Mouse (Mus musculus) heart, postnatal 0 days (tissue): Measurements from ENCODE around the gene Gpr152. TPM values are rescaled to one million over a fixed set of nuclear protein-coding genes. Genes with fewer than 3 reads are reported as not detected.

Experiments
- ATAC-seq: fragments of 200-750 bp; cut with Nextera tagmentation; 2 replicates; pipeline ENCODE4 v1.8.0; 2017; ENCODE audit warnings: low read depth, moderate number of reproducible peaks, moderate library complexity; ENCODE audit not compliant: insufficient read depth
- DNase-seq: peaks from one replicate; pipeline ENCODE4 v3.0.0-alpha.2; 2016; ENCODE audit warnings: low spot score
- H3K27ac ChIP-seq: fragments of 300-500 bp; sonication (generic); 2 replicates; pipeline ENCODE4 v1.5.1; 2014; ENCODE audit warnings: low read depth, mild to moderate bottlenecking
- H3K27me3 ChIP-seq: fragments of 300-500 bp; sonication (generic); 2 replicates; pipeline ENCODE4 v1.6.1; 2014; ENCODE audit warnings: low read length, mixed read lengths; ENCODE audit not compliant: control insufficient read depth, insufficient read depth
- H3K36me3 ChIP-seq: fragments of 300-500 bp; sonication (generic); replicated peaks from 2 replicates; pipeline ENCODE4 v1.6.1; 2014; ENCODE audit warnings: low read length, mixed read lengths; ENCODE audit not compliant: control insufficient read depth, insufficient read depth
- H3K4me1 ChIP-seq: fragments of 300-500 bp; sonication (generic); 2 replicates; pipeline ENCODE4 v1.6.1; 2014; ENCODE audit warnings: antibody characterized with exemption; ENCODE audit not compliant: control insufficient read depth, insufficient read depth
- H3K4me2 ChIP-seq: fragments of 300-500 bp; sonication (generic); 2 replicates; pipeline ENCODE4 v1.6.1; 2014; ENCODE audit warnings: low read depth, mild to moderate bottlenecking, low read length, moderate library complexity
- H3K4me3 ChIP-seq: fragments of 300-500 bp; sonication (generic); 2 replicates; pipeline ENCODE4 v1.5.1; 2014; ENCODE audit warnings: low read depth, low read length
- H3K9ac ChIP-seq: fragments of 300-500 bp; sonication (generic); replicated peaks from 2 replicates; pipeline ENCODE4 v1.6.1; 2014; ENCODE audit warnings: low read depth, low read length, mixed read lengths
- H3K9me3 ChIP-seq: fragments of 300-500 bp; sonication (generic); replicated peaks from 2 replicates; pipeline ENCODE4 v1.6.1; 2016; ENCODE audit warnings: low read length; ENCODE audit not compliant: control insufficient read depth
- CTCF ChIP-seq: IDR thresholded peaks from 2 replicates; pipeline ENCODE4 v1.5.1; 2016; ENCODE audit warnings: antibody characterized with exemption, control low read depth, low read depth
- EP300 ChIP-seq: IDR thresholded peaks from 2 replicates; pipeline ENCODE4 v1.6.1; 2016; ENCODE audit warnings: antibody characterized with exemption, low read depth
- WGBS: fragments of 180-500 bp; shearing (Covaris S2); extraction: QIAGEN DNeasy Blood & Tissue Kit; methylation state at CpG from one replicate; pipeline ENCODE4 v1.1.7; 2014; 5-methylcytosine and 5-hydroxymethylcytosine counted together
- polyA plus RNA-seq: library from polyadenylated mRNA; unstranded; fragments of >200 nt; fragmentation: Nextera tagmentation; extraction: Ambion mirVana; gene quantifications from 2 replicates; pipeline ENCODE4 v1.2.1, GENCODE M21; 2015
- total RNA-seq: library from RNA; depleted of rRNA; stranded (reverse); fragments of >200 nt; gene quantifications from 2 replicates; pipeline ENCODE4 v1.2.3, GENCODE M21; 2014; ENCODE audit warnings: low replicate concordance; rRNA removed

The Gpr152 gene
- total and polyA plus RNA-seq, 2 experiments from 2014 or later = 0.03 TPM; not detected in 1

GRCm38 (mm10) chr19:4194776-4195650 is 55.4 kb downstream of the Gpr152 start:
- H3K4me2 ChIP-seq = no peak overlapping the region
- H3K27me3 ChIP-seq = no peaks in the 10 kb centered on the region
- no peak for TF ChIP-seq EP300
- TF ChIP-seq CTCF = no peak
- H3K27ac ChIP-seq = no peak overlapping the region
- H3K36me3 ChIP-seq = peaks cover 62% of the 10 kb centered on the region
- ATAC-seq (no peak), DNase-seq (no peak)
- WGBS = 73% methylated on average over 12 of the region's 12 CpGs
- no peak overlapping the region for H3K9ac ChIP-seq
- no peaks in the 10 kb centered on the region for H3K9me3 ChIP-seq
- peaks cover 15% of the 10 kb centered on the region for H3K4me1 ChIP-seq
- H3K4me3 ChIP-seq = no peak overlapping the region

Other genes starting within 250 kb of the Gpr152 start
Only the 30 nearest of the 33 such genes appear.
- gene Unc93b1, start 204.6 kb upstream of the Gpr152 start, total RNA-seq = 11.9 and 29.6 TPM in 2 replicates
- gene Unc93b1, start 204.6 kb upstream of the Gpr152 start, polyA plus RNA-seq = 15.5 and 18.1 TPM in 2 replicates
- not detected in 2 replicates for gene Aldh3b3, start 181.1 kb upstream of the Gpr152 start, total RNA-seq
- 0.22 and 0.29 TPM in 2 replicates for gene Aldh3b3, start 181.1 kb upstream of the Gpr152 start, polyA plus RNA-seq
- 3.9 TPM in 1 of 2 replicates, not detected in the other for gene Aldh3b2, start 167.5 kb upstream of the Gpr152 start, total RNA-seq
- gene Aldh3b2, start 167.5 kb upstream of the Gpr152 start, polyA plus RNA-seq = 0.18 TPM in 2 replicates
- 32.3 and 74.8 TPM in 2 replicates for gene Acy3, start 153.2 kb upstream of the Gpr152 start, total RNA-seq
- 21.5 and 22.6 TPM in 2 replicates for gene Acy3, start 153.2 kb upstream of the Gpr152 start, polyA plus RNA-seq
- gene Tbx10, start 147.0 kb upstream of the Gpr152 start, total RNA-seq = not detected in 2 replicates
- not detected in 2 replicates for gene Tbx10, start 147.0 kb upstream of the Gpr152 start, polyA plus RNA-seq
- 110 and 175 TPM in 2 replicates for gene Nudt8, start 139.2 kb upstream of the Gpr152 start, total RNA-seq
- 131 and 138 TPM in 2 replicates for gene Nudt8, start 139.2 kb upstream of the Gpr152 start, polyA plus RNA-seq
- 4.0 and 7.0 TPM in 2 replicates for gene Gm49405, start 139.2 kb upstream of the Gpr152 start, total RNA-seq
- 3.6 and 4.0 TPM in 2 replicates for gene Gm49405, start 139.2 kb upstream of the Gpr152 start, polyA plus RNA-seq
- 158 and 202 TPM in 2 replicates for gene Doc2g, start 136.5 kb upstream of the Gpr152 start, total RNA-seq
- gene Doc2g, start 136.5 kb upstream of the Gpr152 start, polyA plus RNA-seq = 114 and 116 TPM in 2 replicates
- gene Ndufv1, start 127.0 kb upstream of the Gpr152 start, total RNA-seq = 910 and 941 TPM in 2 replicates
- 1,083 and 1,090 TPM in 2 replicates for gene Ndufv1, start 127.0 kb upstream of the Gpr152 start, polyA plus RNA-seq
- gene Gstp1, start 101.8 kb upstream of the Gpr152 start, total RNA-seq = 266 and 311 TPM in 2 replicates
- gene Gstp1, start 101.8 kb upstream of the Gpr152 start, polyA plus RNA-seq = 440 and 449 TPM in 2 replicates
- 4.5 and 9.7 TPM in 2 replicates for gene Gstp2, start 93.8 kb upstream of the Gpr152 start, total RNA-seq
- gene Gstp2, start 93.8 kb upstream of the Gpr152 start, polyA plus RNA-seq = 17.0 and 22.7 TPM in 2 replicates
- not detected in 2 replicates for gene Gstp3, start 80.2 kb upstream of the Gpr152 start, total RNA-seq
- gene Gstp3, start 80.2 kb upstream of the Gpr152 start, polyA plus RNA-seq = not detected in 2 replicates
- not detected in 2 replicates for gene Cabp2, start 58.2 kb upstream of the Gpr152 start, total RNA-seq
- gene Cabp2, start 58.2 kb upstream of the Gpr152 start, polyA plus RNA-seq = not detected in 2 replicates
- 63.2 and 67.3 TPM in 2 replicates for gene Cdk2ap2, start 42.6 kb upstream of the Gpr152 start, total RNA-seq
- 46.8 and 59.6 TPM in 2 replicates for gene Cdk2ap2, start 42.6 kb upstream of the Gpr152 start, polyA plus RNA-seq
- gene Pitpnm1, start 39.8 kb upstream of the Gpr152 start, total RNA-seq = 26.2 and 47.3 TPM in 2 replicates
- gene Pitpnm1, start 39.8 kb upstream of the Gpr152 start, polyA plus RNA-seq = 17.9 and 21.9 TPM in 2 replicates
- gene Aip, start 13.9 kb upstream of the Gpr152 start, total RNA-seq = 21.4 and 23.8 TPM in 2 replicates
- 61.7 and 66.2 TPM in 2 replicates for gene Aip, start 13.9 kb upstream of the Gpr152 start, polyA plus RNA-seq
- not detected in 2 replicates for gene Cabp4, start 4.2 kb downstream of the Gpr152 start, total RNA-seq
- 0.07 and 0.11 TPM in 2 replicates for gene Cabp4, start 4.2 kb downstream of the Gpr152 start, polyA plus RNA-seq
- gene Coro1b, start 8.8 kb downstream of the Gpr152 start, total RNA-seq = 120 and 144 TPM in 2 replicates
- gene Coro1b, start 8.8 kb downstream of the Gpr152 start, polyA plus RNA-seq = 97.2 and 102 TPM in 2 replicates
- 13.5 TPM in 1 of 2 replicates, not detected in the other for gene Ptprcap, start 13.8 kb downstream of the Gpr152 start, total RNA-seq
- gene Ptprcap, start 13.8 kb downstream of the Gpr152 start, polyA plus RNA-seq = 0.46 and 1.1 TPM in 2 replicates
- 34.2 and 62.0 TPM in 2 replicates for gene Rps6kb2, start 23.6 kb downstream of the Gpr152 start, total RNA-seq
- gene Rps6kb2, start 23.6 kb downstream of the Gpr152 start, polyA plus RNA-seq = 32.9 and 35.2 TPM in 2 replicates
- 40.3 and 119 TPM in 2 replicates for gene Carns1, start 35.7 kb downstream of the Gpr152 start, total RNA-seq
- gene Carns1, start 35.7 kb downstream of the Gpr152 start, polyA plus RNA-seq = 20.6 and 23.8 TPM in 2 replicates
- gene Tbc1d10c, start 51.5 kb downstream of the Gpr152 start, total RNA-seq = 5.2 TPM in 1 of 2 replicates, not detected in the other
- 2.7 and 4.4 TPM in 2 replicates for gene Tbc1d10c, start 51.5 kb downstream of the Gpr152 start, polyA plus RNA-seq
- gene Ppp1ca, start 52.3 kb downstream of the Gpr152 start, total RNA-seq = 808 and 961 TPM in 2 replicates
- gene Ppp1ca, start 52.3 kb downstream of the Gpr152 start, polyA plus RNA-seq = 738 and 763 TPM in 2 replicates
- gene Rad9a, start 61.9 kb downstream of the Gpr152 start, total RNA-seq = 9.5 and 12.3 TPM in 2 replicates
- 9.5 and 9.7 TPM in 2 replicates for gene Rad9a, start 61.9 kb downstream of the Gpr152 start, polyA plus RNA-seq
- 3.4 and 14.7 TPM in 2 replicates for gene Clcf1, start 74.5 kb downstream of the Gpr152 start, total RNA-seq
- gene Clcf1, start 74.5 kb downstream of the Gpr152 start, polyA plus RNA-seq = 0.67 and 0.91 TPM in 2 replicates
- not detected in 2 replicates for gene AC109138.7, start 74.6 kb downstream of the Gpr152 start, total RNA-seq
- gene AC109138.7, start 74.6 kb downstream of the Gpr152 start, polyA plus RNA-seq = not detected in 2 replicates
- gene Pold4, start 92.1 kb downstream of the Gpr152 start, total RNA-seq = 18.6 and 30.8 TPM in 2 replicates
- gene Pold4, start 92.1 kb downstream of the Gpr152 start, polyA plus RNA-seq = 23.0 and 27.9 TPM in 2 replicates
- 11.5 and 11.6 TPM in 2 replicates for gene Ssh3, start 129.4 kb downstream of the Gpr152 start, total RNA-seq
- gene Ssh3, start 129.4 kb downstream of the Gpr152 start, polyA plus RNA-seq = 6.2 and 6.4 TPM in 2 replicates
- gene Ankrd13d, start 143.3 kb downstream of the Gpr152 start, total RNA-seq = 2.1 and 2.3 TPM in 2 replicates
- 0.40 and 0.41 TPM in 2 replicates for gene Ankrd13d, start 143.3 kb downstream of the Gpr152 start, polyA plus RNA-seq
- gene Grk2, start 166.4 kb downstream of the Gpr152 start, total RNA-seq = 50.4 and 50.6 TPM in 2 replicates
- 6.9 and 7.8 TPM in 2 replicates for gene Grk2, start 166.4 kb downstream of the Gpr152 start, polyA plus RNA-seq